Mouse (Mus musculus) ES-E14 (cell line): ENCODE data around the gene Glo1.

Experiments
- HCFC1 ChIP-seq: IDR thresholded peaks from 2 replicates; pipeline ENCODE4 v1.6.1; 2012; ENCODE audit warnings: low read length, inconsistent platforms, borderline replicate concordance; ENCODE audit not compliant: insufficient read depth
- MAFK ChIP-seq: IDR thresholded peaks from 2 replicates; pipeline ENCODE4 v1.6.1; 2014; ENCODE audit warnings: mild to moderate bottlenecking, low read depth, low read length, inconsistent platforms; ENCODE audit not compliant: insufficient read depth
- ZC3H11A ChIP-seq: IDR thresholded peaks from 2 replicates; pipeline ENCODE4 v1.6.1; 2012; ENCODE audit warnings: low read depth, mild to moderate bottlenecking, inconsistent platforms, low read length, borderline replicate concordance

DNA sequence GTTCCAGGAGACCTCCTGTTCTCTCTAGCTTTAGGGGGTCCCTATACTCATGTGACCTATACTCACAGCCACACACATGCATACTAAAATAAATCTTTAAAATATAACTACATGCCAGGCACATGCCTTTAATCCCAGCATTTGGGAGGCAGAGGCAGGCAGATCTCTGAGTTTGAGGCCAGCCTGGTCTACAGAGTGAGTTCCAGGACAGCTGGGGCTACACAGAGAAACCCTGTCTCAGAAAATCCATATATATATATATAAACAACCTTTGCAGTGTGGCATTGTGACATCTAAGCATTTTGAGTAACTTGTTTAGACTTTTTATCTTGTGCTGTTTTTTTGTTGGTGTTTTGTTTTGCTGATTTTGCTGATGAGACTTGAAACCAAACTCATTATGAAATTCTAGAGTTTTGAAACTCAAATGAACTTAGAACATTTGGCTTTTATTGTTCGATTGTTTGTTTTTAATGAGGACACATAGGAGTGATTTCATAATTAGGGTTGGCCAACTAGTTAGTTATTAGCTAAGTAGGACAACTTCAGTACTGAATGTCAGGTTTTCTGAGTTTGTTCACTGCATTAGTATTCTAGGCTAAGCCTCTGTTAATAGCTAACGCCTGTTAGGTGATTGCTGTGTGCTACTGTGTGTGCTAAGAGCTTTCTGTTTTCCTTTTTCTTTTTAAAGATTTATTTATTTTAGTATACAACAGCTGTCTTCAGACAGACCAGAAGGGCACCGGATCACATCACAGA lies 8.4 kb downstream of the Glo1 start:
- TF ChIP-seq HCFC1, result no peak
- no peak for TF ChIP-seq ZC3H11A
- no peak for TF ChIP-seq MAFK
